Mouse (Mus musculus) limb, embryonic 13.5 days (tissue): Measurements from ENCODE around the gene Flvcr2. TPM values are rescaled to one million over a fixed set of nuclear protein-coding genes. Genes with fewer than 3 reads are reported as not detected.

ENCODE experiments used
- ATAC-seq: fragments of 200-750 bp; cut with Nextera tagmentation; 2 replicates; pipeline ENCODE4 v1.8.0; 2017; ENCODE audit warnings: low read depth, moderate number of reproducible peaks, moderate TSS enrichment; ENCODE audit not compliant: low FRiP score
- H3K27ac ChIP-seq: fragments of 300-500 bp; sonication (generic); 2 replicates; pipeline ENCODE4 v1.5.1; 2015; ENCODE audit warnings: inconsistent platforms, mild to moderate bottlenecking, moderate library complexity
- H3K27me3 ChIP-seq: fragments of 300-500 bp; sonication (generic); 2 replicates; pipeline ENCODE4 v1.6.1; 2015; ENCODE audit warnings: mild to moderate bottlenecking, inconsistent platforms
- H3K36me3 ChIP-seq: fragments of 300-500 bp; sonication (generic); 2 replicates; pipeline ENCODE4 v1.6.1; 2015; ENCODE audit warnings: inconsistent platforms, mild to moderate bottlenecking, moderate library complexity
- H3K4me1 ChIP-seq: fragments of 300-500 bp; sonication (generic); 2 replicates; pipeline ENCODE4 v1.6.1; 2015; ENCODE audit warnings: inconsistent platforms
- H3K4me2 ChIP-seq: fragments of 300-500 bp; sonication (generic); replicated peaks from 2 replicates; pipeline ENCODE4 v1.6.1; 2015; ENCODE audit warnings: inconsistent platforms, mild to moderate bottlenecking, moderate library complexity
- H3K4me3 ChIP-seq: fragments of 300-500 bp; sonication (generic); 2 replicates; pipeline ENCODE4 v1.5.1; 2015; ENCODE audit warnings: moderate library complexity, mild to moderate bottlenecking, inconsistent platforms
- H3K9ac ChIP-seq: fragments of 300-500 bp; sonication (generic); 2 replicates; pipeline ENCODE4 v1.6.1; 2015; ENCODE audit warnings: mild to moderate bottlenecking, inconsistent platforms
- H3K9me3 ChIP-seq: fragments of 300-500 bp; sonication (generic); 2 replicates; pipeline ENCODE4 v1.6.1; 2016; ENCODE audit warnings: inconsistent platforms
- WGBS: fragments of 180-500 bp; shearing (Covaris S2); methylation state at CpG from one replicate; pipeline ENCODE4 v1.1.7; 2015; 5-methylcytosine and 5-hydroxymethylcytosine counted together
- polyA plus RNA-seq: library from polyadenylated mRNA; unstranded; fragments of >200 nt; fragmentation: Nextera tagmentation; extraction: Ambion mirVana; gene quantifications from 2 replicates; pipeline ENCODE4 v1.2.1, GENCODE M21; 2015

The Flvcr2 gene
- polyA plus RNA-seq, 1 experiment from 2014 or later: 3.2 TPM

DNA sequence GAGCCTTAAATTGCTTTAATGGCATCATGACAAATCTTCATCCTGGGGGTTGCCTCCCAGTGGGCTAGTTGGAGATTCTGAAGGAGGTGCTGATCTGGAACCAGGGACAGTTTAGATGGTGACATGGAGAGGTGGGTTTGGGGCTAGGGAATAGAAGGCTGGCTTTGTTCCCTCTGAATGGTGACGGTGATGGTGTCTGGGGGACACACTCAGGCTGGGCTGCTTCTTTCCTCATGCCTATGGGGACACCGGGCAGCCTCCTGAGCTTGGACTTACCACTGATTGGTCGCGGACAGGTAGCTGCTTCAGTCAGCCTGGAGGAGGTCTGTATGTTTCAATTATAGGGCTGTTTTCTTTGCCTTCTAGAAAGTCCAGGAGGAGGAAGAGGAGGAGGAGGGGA is 65.3 kb downstream of the Flvcr2 start:
- H3K27me3 ChIP-seq: no peaks in the 10 kb centered on the region
- no peak overlapping the region for H3K4me3 ChIP-seq
- H3K36me3 ChIP-seq: peaks cover 58% of the 10 kb centered on the region
- WGBS: 95% methylated on average over 4 of the region's 4 CpGs
- H3K4me1 ChIP-seq: no peaks in the 10 kb centered on the region
- H3K9ac ChIP-seq: no peak overlapping the region
- no peak overlapping the region for H3K4me2 ChIP-seq
- H3K9me3 ChIP-seq: no peaks in the 10 kb centered on the region
- no peak for ATAC-seq
- no peak overlapping the region for H3K27ac ChIP-seq

GRCm38 (mm10) chr12:85813599-85813998 is 67.3 kb downstream of the Flvcr2 start:
- Histone ChIP-seq H3K9ac (no peak overlapping the region), H3K9me3 (no peaks in the 10 kb centered on the region), H3K27ac (no peak overlapping the region), H3K4me2 (no peak overlapping the region), H3K4me3 (no peak overlapping the region), H3K27me3 (no peaks in the 10 kb centered on the region), H3K4me1 (peaks cover under 1% of the 10 kb centered on the region; the same call in 1 of the 2 replicates), H3K36me3 (peaks cover 71% of the 10 kb centered on the region)
- 80% methylated on average over 2 of the region's 2 CpGs for WGBS
- ATAC-seq: no peak

GRCm38 (mm10) chr12:85822051-85822450 is 75.7 kb downstream of the Flvcr2 start:
- Histone ChIP-seq H3K9ac (no peak overlapping the region), H3K4me2 (no peak overlapping the region), H3K36me3 (peaks cover 45% of the 10 kb centered on the region), H3K4me3 (no peak overlapping the region), H3K27ac (no peak overlapping the region), H3K9me3 (no peaks in the 10 kb centered on the region), H3K27me3 (no peaks in the 10 kb centered on the region), H3K4me1 (peaks cover 20% of the 10 kb centered on the region)
- no peak for ATAC-seq
- 77% methylated on average over 9 of the region's 9 CpGs for WGBS

GRCm38 (mm10) chr12:85824438-85825264 is 78.3 kb downstream of the Flvcr2 start, which contains the start of the genes Erg28 and Ttll5:
Gene Erg28, minus strand, starts transcription at chr12:85824550.
Gene Ttll5, plus strand, starts transcription at chr12:85824659.
- Histone ChIP-seq H3K4me2 (peak within 1 kb of the TSS; percentile 86), H3K9me3 (no peaks in the 10 kb centered on the region), H3K27me3 (no peaks in the 10 kb centered on the region), H3K4me3 (peak within 1 kb of the TSS; percentile 73), H3K27ac (peak within 1 kb of the TSS; percentile 93), H3K4me1 (peaks cover 17% of the 10 kb centered on the region), H3K36me3 (peaks cover 33% of the 10 kb centered on the region), H3K9ac (peak within 1 kb of the TSS; percentile 81)
- peak; percentile 98 for ATAC-seq
- whole genome bisulfite sequencing: under 1% methylated on average over 66 of the region's 67 CpGs

DNA sequence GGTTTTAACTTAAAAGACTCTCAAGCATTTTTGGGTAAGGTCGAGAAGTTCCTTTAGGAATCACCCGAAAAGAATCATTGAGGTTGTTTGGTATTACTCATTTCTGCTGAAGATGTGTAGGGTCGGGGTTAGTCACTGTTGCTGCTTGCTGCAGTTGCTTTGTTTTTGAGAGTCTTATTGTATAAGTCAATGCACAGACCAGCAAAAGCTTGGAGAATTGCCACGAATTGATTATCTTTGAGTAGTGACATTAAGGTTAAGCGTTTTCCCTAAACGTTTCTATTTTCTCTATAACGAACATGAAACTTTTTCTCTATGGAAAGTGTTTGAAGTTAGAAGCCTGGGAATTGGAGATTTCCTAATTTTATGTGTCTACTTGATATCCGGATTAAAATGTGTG is 79.0 kb downstream of the Flvcr2 start:
- Histone ChIP-seq H3K36me3 (peaks cover 31% of the 10 kb centered on the region), H3K27me3 (no peaks in the 10 kb centered on the region)
- 9% methylated on average over 8 of the region's 8 CpGs for WGBS

DNA sequence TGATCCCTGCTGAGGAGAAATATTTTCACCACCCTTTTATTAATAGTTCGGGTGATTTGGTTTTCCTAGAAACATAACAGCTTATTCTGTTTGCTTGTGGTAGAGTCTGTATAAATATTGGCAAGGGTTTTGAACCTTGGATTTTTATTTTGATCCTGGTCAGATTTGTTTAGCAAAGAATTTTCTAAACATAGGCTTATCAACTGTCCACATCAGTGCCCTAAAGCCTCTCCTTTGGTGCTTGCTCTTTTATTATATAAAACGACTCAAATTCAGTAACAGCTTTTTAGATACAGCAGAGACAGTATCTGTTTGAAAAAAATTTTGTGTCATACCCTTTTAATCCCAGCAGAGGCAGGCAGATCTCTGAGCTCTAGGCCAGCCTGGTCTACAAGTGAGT is 79.5 kb downstream of the Flvcr2 start:
- peaks cover 29% of the 10 kb centered on the region for H3K36me3 ChIP-seq
- no peak overlapping the region for H3K9ac ChIP-seq
- no peaks in the 10 kb centered on the region for H3K27me3 ChIP-seq
- H3K4me2 ChIP-seq: peak overlapping the region; percentile 86
- WGBS: 64% methylated on average over 2 of the region's 2 CpGs
- H3K9me3 ChIP-seq: no peaks in the 10 kb centered on the region
- no peak for ATAC-seq
- no peak overlapping the region for H3K4me3 ChIP-seq
- no peak overlapping the region for H3K27ac ChIP-seq
- peaks cover 17% of the 10 kb centered on the region for H3K4me1 ChIP-seq

More for the DNA sequence above, 79.0 kb downstream of the Flvcr2 start:
- Histone ChIP-seq H3K9ac (peak overlapping the region; percentile 81), H3K4me1 (peaks cover 17% of the 10 kb centered on the region), H3K9me3 (no peaks in the 10 kb centered on the region), H3K4me2 (peak overlapping the region; percentile 86), H3K4me3 (peak overlapping the region; percentile 73), H3K27ac (peak overlapping the region; percentile 93)
- no peak for ATAC-seq

GRCm38 (mm10) chr12:85828856-85829255 is 82.5 kb downstream of the Flvcr2 start:
- no peak for ATAC-seq
- Histone ChIP-seq H3K9ac (no peak overlapping the region), H3K4me1 (peaks cover 9% of the 10 kb centered on the region), H3K27ac (no peak overlapping the region), H3K27me3 (no peaks in the 10 kb centered on the region), H3K36me3 (peaks cover 34% of the 10 kb centered on the region), H3K9me3 (no peaks in the 10 kb centered on the region), H3K4me2 (no peak overlapping the region), H3K4me3 (no peak overlapping the region)
- WGBS: 89% methylated on average over 3 of the region's 3 CpGs

GRCm38 (mm10) chr12:85829866-85830265 is 83.5 kb downstream of the Flvcr2 start:
- Histone ChIP-seq H3K4me2 (no peak overlapping the region), H3K36me3 (peaks cover 39% of the 10 kb centered on the region), H3K4me1 (peaks cover 7% of the 10 kb centered on the region; the same call in 1 of the 2 replicates), H3K4me3 (no peak overlapping the region), H3K27me3 (no peaks in the 10 kb centered on the region), H3K27ac (no peak overlapping the region), H3K9me3 (no peaks in the 10 kb centered on the region), H3K9ac (no peak overlapping the region)
- 88% methylated on average over 3 of the region's 3 CpGs for WGBS
- no peak for ATAC-seq

- H3K4me1 ChIP-seq: 0 out of 2 replicates have a peak, but pooled peaks cover 4% of the 10 kb centered on the region
- no peak overlapping the region for H3K4me2 ChIP-seq
- H3K9ac ChIP-seq: no peak overlapping the region
- no peaks in the 10 kb centered on the region for H3K27me3 ChIP-seq
- H3K9me3 ChIP-seq: no peaks in the 10 kb centered on the region
- ATAC-seq: no peak
- no peak overlapping the region for H3K27ac ChIP-seq
- WGBS: 87% methylated on average over 3 of the region's 3 CpGs
- no peak overlapping the region for H3K4me3 ChIP-seq
- H3K36me3 ChIP-seq: peaks cover 39% of the 10 kb centered on the region
Measured at GRCm38 (mm10) chr12:85830691-85831090, 84.4 kb downstream of the Flvcr2 start.

GRCm38 (mm10) chr12:85834543-85834942 is 88.2 kb downstream of the Flvcr2 start:
- no peak for ATAC-seq
- H3K4me3 ChIP-seq: no peak overlapping the region
- no peak overlapping the region for H3K27ac ChIP-seq
- H3K4me2 ChIP-seq: no peak overlapping the region
- H3K27me3 ChIP-seq: no peaks in the 10 kb centered on the region
- 69% methylated on average over 2 of the region's 2 CpGs for WGBS
- H3K9me3 ChIP-seq: no peaks in the 10 kb centered on the region
- H3K4me1 ChIP-seq: no peaks in the 10 kb centered on the region
- peaks cover 32% of the 10 kb centered on the region for H3K36me3 ChIP-seq
- H3K9ac ChIP-seq: no peak overlapping the region

DNA sequence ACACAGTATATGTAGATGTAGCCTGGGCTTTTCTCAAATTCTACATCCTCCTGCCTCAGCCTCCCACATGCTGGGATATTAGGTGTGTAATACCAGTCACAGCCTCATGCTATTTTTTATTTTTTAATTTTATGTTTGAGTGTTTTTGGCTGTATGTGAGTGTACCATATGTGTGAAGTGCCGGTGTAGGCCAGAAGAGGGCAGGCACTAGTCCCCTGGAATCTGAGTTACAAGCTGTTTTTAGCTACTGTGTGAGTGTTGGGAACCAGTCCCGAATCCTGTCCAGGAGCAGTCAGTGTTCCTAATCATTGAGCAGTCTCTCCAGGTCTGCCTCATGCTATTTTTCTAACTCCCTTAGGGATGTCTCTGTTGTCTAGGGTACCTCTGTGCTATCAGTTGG is 91.4 kb downstream of the Flvcr2 start:
- H3K27me3 ChIP-seq: no peaks in the 10 kb centered on the region
- H3K27ac ChIP-seq: no peak overlapping the region
- 92% methylated on average over 2 of the region's 2 CpGs for WGBS
- H3K4me2 ChIP-seq: no peak overlapping the region
- no peak for ATAC-seq
- H3K4me1 ChIP-seq: no peaks in the 10 kb centered on the region
- H3K9me3 ChIP-seq: no peaks in the 10 kb centered on the region
- peaks cover 11% of the 10 kb centered on the region for H3K36me3 ChIP-seq
- no peak overlapping the region for H3K4me3 ChIP-seq
- no peak overlapping the region for H3K9ac ChIP-seq

GRCm38 (mm10) chr12:85839371-85840000 is 93.1 kb downstream of the Flvcr2 start:
- H3K36me3 ChIP-seq: peaks cover 16% of the 10 kb centered on the region

More at GRCm38 (mm10) chr12:85839371-85840000, 93.1 kb downstream of the Flvcr2 start:
- H3K9me3 ChIP-seq: no peaks in the 10 kb centered on the region
- H3K4me3 ChIP-seq: no peak overlapping the region
- no peak for ATAC-seq
- no peaks in the 10 kb centered on the region for H3K27me3 ChIP-seq
- H3K4me2 ChIP-seq: no peak overlapping the region
- no peak overlapping the region for H3K9ac ChIP-seq
- no peak overlapping the region for H3K27ac ChIP-seq
- 89% methylated on average over 12 of the region's 12 CpGs for WGBS
- H3K4me1 ChIP-seq: no peaks in the 10 kb centered on the region
